ENCODE assay signal across 12 mouse cellular contexts in genomic region chr2:181135446-181135818, GRCm38 (mm10). TPM values are rescaled to one million over a fixed set of nuclear protein-coding genes. Genes with fewer than 3 reads are reported as not detected.
DNase-seq lines count a peak whose midpoint lies in the region; ATAC-seq and TF ChIP-seq lines count a peak whose summit lies in the region.
"Had no signal": no experiment of that assay in that cellular context is flagged by ENCODE, and none has a peak within 500 bp of the region (broad histone marks: within the 10 kb centered on the region; RNA-seq: fewer than 3 reads in every experiment).

No protein-coding gene starts in this region.

- peaks cover 100% of the 10 kb centered on the region for H3K27me3 ChIP-seq in heart, embryonic 13.5 days (replicated peaks)
- no peaks in the 10 kb centered on the region for H3K27me3 ChIP-seq in ES-Bruce4 (ENCODE audit: control insufficient read depth, insufficient read depth, low read length, poor library complexity, severe bottlenecking)
- peaks cover 21% of the 10 kb centered on the region for H3K27me3 ChIP-seq in forebrain, embryonic 16.5 days (replicated peaks; ENCODE audit: control insufficient read depth, insufficient read depth, low read length)
- H3K27me3 ChIP-seq in limb, embryonic 14.5 days (ENCODE audit: control insufficient read depth, insufficient read depth, low read length), result peaks cover 39% of the 10 kb centered on the region

- no peak for TF ChIP-seq POLR2A in ES-Bruce4 (IDR thresholded peaks at IDR 0.05; ENCODE audit: insufficient read depth, low read length)
- no peak for TF ChIP-seq POLR2A in limb, embryonic 14.5 days (IDR thresholded peaks at IDR 0.05; ENCODE audit: borderline replicate concordance, extremely low read depth, insufficient read depth, insufficient read length)

- 14% methylated on average over 4 of the region's 4 CpGs for WGBS in heart, embryonic 13.5 days
- WGBS in forebrain, embryonic 16.5 days, result 5% methylated on average over 4 of the region's 4 CpGs
- 9% methylated on average over 4 of the region's 4 CpGs for WGBS in limb, embryonic 14.5 days

- TF ChIP-seq CTCF in ES-Bruce4 (IDR thresholded peaks at IDR 0.05; ENCODE audit: low read depth, low read length), result no peak

- peak overlapping the region; percentile 54; the same call in 1 of the 2 replicates for H3K4me3 ChIP-seq in heart, embryonic 13.5 days
- 0 out of 2 replicates have a peak overlapping the region, but pooled peaks have one; percentile 21 for H3K4me3 ChIP-seq in ES-Bruce4 (ENCODE audit: low read depth, low read length)
- peak overlapping the region; percentile 79 for H3K4me3 ChIP-seq in forebrain, embryonic 16.5 days (replicated peaks; ENCODE audit: low read length)
- peak overlapping the region; percentile 38 for H3K4me3 ChIP-seq in limb, embryonic 14.5 days (replicated peaks; ENCODE audit: low read length)

- no peak overlapping the region for H3K27ac ChIP-seq in heart, embryonic 13.5 days (replicated peaks)
- no peak overlapping the region for H3K27ac ChIP-seq in ES-Bruce4 (ENCODE audit: insufficient read depth, low read length)
- peak overlapping the region; percentile 95 for H3K27ac ChIP-seq in forebrain, embryonic 16.5 days (ENCODE audit: low read length)
- no peak overlapping the region for H3K27ac ChIP-seq in limb, embryonic 14.5 days (replicated peaks; ENCODE audit: low read depth, low read length)

- no peaks in the 10 kb centered on the region for H3K36me3 ChIP-seq in heart, embryonic 13.5 days
- H3K36me3 ChIP-seq in ES-Bruce4 (ENCODE audit: control insufficient read depth, insufficient read depth, low read length, poor library complexity, severe bottlenecking), result no peaks in the 10 kb centered on the region
- no peaks in the 10 kb centered on the region for H3K36me3 ChIP-seq in forebrain, embryonic 16.5 days (ENCODE audit: control insufficient read depth, insufficient read depth)
- H3K36me3 ChIP-seq in limb, embryonic 14.5 days (ENCODE audit: control insufficient read depth, insufficient read depth, low read length), result no peaks in the 10 kb centered on the region

- no peak for ATAC-seq in heart, embryonic 13.5 days (ENCODE audit: extremely low read depth, insufficient number of reproducible peaks, low FRiP score, low TSS enrichment)
- no peak; the same call in 1 of the 2 replicates for ATAC-seq in forebrain, embryonic 16.5 days
- ATAC-seq in limb, embryonic 14.5 days (ENCODE audit: low FRiP score, low read depth), result no peak
- no peak for ATAC-seq in megakaryocyte-erythroid progenitor cell, adult 5-6 weeks (replicated peaks; ENCODE audit: low FRiP score, low TSS enrichment, poor library complexity, severe bottlenecking)
- ATAC-seq: inflammation-experienced regulatory T-cells, adult 6 months had no signal

- H3K9ac ChIP-seq in heart, embryonic 13.5 days, result no peak overlapping the region
- no peak overlapping the region; the same call in 1 of the 2 replicates for H3K9ac ChIP-seq in ES-Bruce4 (ENCODE audit: low read depth, poor library complexity, severe bottlenecking)
- peak overlapping the region; percentile 93 for H3K9ac ChIP-seq in forebrain, embryonic 16.5 days (replicated peaks; ENCODE audit: low read depth, low read length)
- H3K9ac ChIP-seq in limb, embryonic 14.5 days (ENCODE audit: low read depth, low read length, severe bottlenecking), result no peak overlapping the region

- no peak for TF ChIP-seq EP300 in ES-Bruce4 (IDR thresholded peaks at IDR 0.05; ENCODE audit: insufficient read depth, low read depth, low read length)

- H3K4me2 ChIP-seq in heart, embryonic 13.5 days, result peak overlapping the region; percentile 75
- peak overlapping the region; percentile 69 for H3K4me2 ChIP-seq in forebrain, embryonic 16.5 days (ENCODE audit: low read length)
- no peak overlapping the region for H3K4me2 ChIP-seq in limb, embryonic 14.5 days (replicated peaks; ENCODE audit: low read depth, low read length, severe bottlenecking)

- H3K9me3 ChIP-seq in heart, embryonic 13.5 days, result no peaks in the 10 kb centered on the region
- H3K9me3 ChIP-seq in ES-Bruce4 (replicated peaks; ENCODE audit: control insufficient read depth, insufficient read depth, low read length, poor library complexity, severe bottlenecking), result no peaks in the 10 kb centered on the region
- H3K9me3 ChIP-seq in forebrain, embryonic 16.5 days (ENCODE audit: control insufficient read depth, low read length), result no peaks in the 10 kb centered on the region
- no peaks in the 10 kb centered on the region for H3K9me3 ChIP-seq in limb, embryonic 14.5 days (ENCODE audit: control insufficient read depth, low read length)

- H3K4me1 ChIP-seq in heart, embryonic 13.5 days, result peaks cover 12% of the 10 kb centered on the region
- no peaks in the 10 kb centered on the region for H3K4me1 ChIP-seq in ES-Bruce4 (ENCODE audit: control insufficient read depth, insufficient read depth, low read length)
- H3K4me1 ChIP-seq in forebrain, embryonic 16.5 days (replicated peaks; ENCODE audit: control insufficient read depth, insufficient read depth, low read length), result peaks cover 23% of the 10 kb centered on the region
- peaks cover 6% of the 10 kb centered on the region for H3K4me1 ChIP-seq in limb, embryonic 14.5 days (ENCODE audit: control insufficient read depth, insufficient read depth, low read length)

- DNase-seq in heart, adult 9 months (ENCODE audit: low spot score in 2 of 2), result no peak
- no peak for DNase-seq in limb, embryonic 14.5 days (ENCODE audit: low spot score)
- no peak for DNase-seq in adrenal gland, adult 8-10 months
- no peak for DNase-seq in layer of hippocampus, adult 9-10 months (ENCODE audit: low spot score)
- DNase-seq: cerebellum, adult 11 months had no signal

RNA-seq across cellular contexts. Expression of gene Kcnq2, which starts 0.3 kb away (rescaled TPM):
- 0.19 TPM in 2 replicates for polyA plus RNA-seq in heart, embryonic 13.5 days (2015; fragmentation: Nextera tagmentation; extraction: Ambion mirVana)
- 0.76 and 1.0 TPM in 2 replicates for polyA plus RNA-seq in ES-Bruce4 (2011; ENCODE audit: insufficient read depth, insufficient read length, low read depth, missing spikeins)
- polyA plus RNA-seq in forebrain, embryonic 16.5 days (2015; fragmentation: Nextera tagmentation; extraction: Ambion mirVana), result 45.5 and 54.9 TPM in 2 replicates
- polyA plus RNA-seq in limb, embryonic 14.5 days (2012; rRNA removed), result 0.28 and 0.38 TPM in 2 replicates
- 0.14 TPM in 1 of 2 replicates, not detected in the other for polyA plus RNA-seq in limb, embryonic 14.5 days (2014; fragmentation: Nextera tagmentation; extraction: Ambion mirVana)
- total RNA-seq in megakaryocyte-erythroid progenitor cell, adult 5-6 weeks (2014; fragmentation: Nextera tagmentation), result not detected in 2 replicates
- total RNA-seq in megakaryocyte-erythroid progenitor cell, adult 5-6 weeks (2017), result not detected in 2 replicates
- 10 to 100 TPM in 2 of 4 experiments, 1 to 10 TPM in 2; 5.8 to 14.8 (median 10.0) TPM for total RNA-seq in adrenal gland, adult 8-10 months (2022)
- total RNA-seq: liver, adult 2 months had no signal
- polyA plus RNA-seq: C2C12; liver, adult 2 months had no signal

RNA-seq across cellular contexts. Expression of gene Eef1a2, which starts 21.4 kb away (rescaled TPM):
- polyA plus RNA-seq in heart, embryonic 13.5 days (2015; fragmentation: Nextera tagmentation; extraction: Ambion mirVana), result 7.8 and 9.7 TPM in 2 replicates
- polyA plus RNA-seq in ES-Bruce4 (2011; ENCODE audit: insufficient read depth, insufficient read length, low read depth, missing spikeins), result 0.43 TPM in 1 of 2 replicates, not detected in the other
- 5.7 and 6.0 TPM in 2 replicates for polyA plus RNA-seq in forebrain, embryonic 16.5 days (2015; fragmentation: Nextera tagmentation; extraction: Ambion mirVana)
- polyA plus RNA-seq in limb, embryonic 14.5 days (2012; rRNA removed), result 0.10 and 0.29 TPM in 2 replicates
- polyA plus RNA-seq in limb, embryonic 14.5 days (2014; fragmentation: Nextera tagmentation; extraction: Ambion mirVana), result not detected in 2 replicates
- total RNA-seq in megakaryocyte-erythroid progenitor cell, adult 5-6 weeks (2014; fragmentation: Nextera tagmentation), result not detected in 2 replicates
- not detected in 2 replicates for total RNA-seq in megakaryocyte-erythroid progenitor cell, adult 5-6 weeks (2017)
- total RNA-seq in adrenal gland, adult 8-10 months (2022), result 10 to 100 TPM; 65.8 to 85.9 (median 68.2) TPM
- polyA plus RNA-seq: inflammation-experienced regulatory T-cells, adult 6 months; liver, adult 2 months had no signal

RNA-seq across cellular contexts. Expression of gene Ppdpf, which starts 51.6 kb away (rescaled TPM):
- 180 and 188 TPM in 2 replicates for polyA plus RNA-seq in heart, embryonic 13.5 days (2015; fragmentation: Nextera tagmentation; extraction: Ambion mirVana)
- 56.0 and 67.7 TPM in 2 replicates for polyA plus RNA-seq in ES-Bruce4 (2011; ENCODE audit: insufficient read depth, insufficient read length, low read depth, missing spikeins)
- polyA plus RNA-seq in forebrain, embryonic 16.5 days (2015; fragmentation: Nextera tagmentation; extraction: Ambion mirVana), result 433 and 453 TPM in 2 replicates
- 148 and 220 TPM in 2 replicates for polyA plus RNA-seq in limb, embryonic 14.5 days (2012; rRNA removed)
- polyA plus RNA-seq in limb, embryonic 14.5 days (2014; fragmentation: Nextera tagmentation; extraction: Ambion mirVana), result 294 and 354 TPM in 2 replicates
- 73.6 and 95.2 TPM in 2 replicates for total RNA-seq in megakaryocyte-erythroid progenitor cell, adult 5-6 weeks (2014; fragmentation: Nextera tagmentation)
- total RNA-seq in megakaryocyte-erythroid progenitor cell, adult 5-6 weeks (2017), result 67.4 and 68.6 TPM in 2 replicates
- 10 to 100 TPM; 66.8 to 74.0 (median 69.9) TPM for total RNA-seq in adrenal gland, adult 8-10 months (2022)

Comparison
In these comparisons a context has a peak if more than half of its experiments do, and no peak if none do; other contexts are left out.
1. H3K4me3 ChIP-seq: peak in every context shown above with its lines; median percentile 79 in forebrain, embryonic 16.5 days; 54 in heart, embryonic 13.5 days; 38 in limb, embryonic 14.5 days; 21 in ES-Bruce4.
2. RNA of gene Kcnq2, which starts 0.3 kb away (polyA plus RNA-seq): 45.5 to 54.9 TPM in forebrain, embryonic 16.5 days; 0.76 to 1.0 TPM in ES-Bruce4, 0.14 to 0.38 TPM in limb, embryonic 14.5 days and 0.19 TPM in heart, embryonic 13.5 days; every median in the first group is over 10 times any median in the second.